Mouse (Mus musculus): ENCODE measurements around the gene Ccdc167.

- TF ChIP-seq HCFC1 (IDR thresholded peaks at IDR 0.05; ENCODE audit: borderline replicate concordance, insufficient read depth, low read length) (no peak), ZNF384 (IDR thresholded peaks at IDR 0.05; ENCODE audit: low read depth, low read length) (no peak), MAFK (IDR thresholded peaks at IDR 0.05; ENCODE audit: insufficient read depth, low read depth, low read length) (no peak), CHD2 (IDR thresholded peaks at IDR 0.05; ENCODE audit: low read depth, low read length) (no peak)
Observed at GRCm38 (mm10) chr17:29704781-29705180, 12.1 kb downstream of the Ccdc167 start.
